Mouse (Mus musculus) intestine, embryonic 14.5 days (tissue): ENCODE results near the gene Slit3. TPM values are rescaled to one million over a fixed set of nuclear protein-coding genes. Genes with fewer than 3 reads are reported as not detected.
A peak's percentile ranks its signal among the peaks of the same experiment; 100 is the strongest.

Experiments used
- ATAC-seq: fragments of 200-750 bp; cut with Nextera tagmentation; replicated peaks from 2 replicates; pipeline ENCODE4 v1.8.0; 2017; ENCODE audit warnings: low read depth, moderate number of reproducible peaks, moderate TSS enrichment, moderate library complexity; ENCODE audit not compliant: low FRiP score, low TSS enrichment
- DNase-seq: peaks from one replicate; pipeline ENCODE4 v3.0.0-alpha.2; 2018; ENCODE audit warnings: low spot score
- H3K27ac ChIP-seq: fragments of 300-500 bp; sonication (generic); 2 replicates; pipeline ENCODE4 v1.5.1; 2014; ENCODE audit warnings: low read depth, mild to moderate bottlenecking, control low read depth
- H3K27me3 ChIP-seq: fragments of 300-500 bp; sonication (generic); replicated peaks from 2 replicates; pipeline ENCODE4 v1.6.1; 2014; ENCODE audit warnings: low read length, control low read depth; ENCODE audit not compliant: control insufficient read depth, insufficient read depth
- H3K36me3 ChIP-seq: fragments of 300-500 bp; sonication (generic); 2 replicates; pipeline ENCODE4 v1.6.1; 2014; ENCODE audit warnings: low read length, control low read depth; ENCODE audit not compliant: control insufficient read depth, insufficient read depth
- H3K4me1 ChIP-seq: fragments of 300-500 bp; sonication (generic); replicated peaks from 2 replicates; pipeline ENCODE4 v1.6.1; 2014; ENCODE audit warnings: low read length, control low read depth, mixed read lengths; ENCODE audit not compliant: control insufficient read depth, insufficient read depth
- H3K4me2 ChIP-seq: fragments of 300-500 bp; sonication (generic); 2 replicates; pipeline ENCODE4 v1.6.1; 2014; ENCODE audit warnings: low read length
- H3K4me3 ChIP-seq: fragments of 300-500 bp; sonication (generic); 2 replicates; pipeline ENCODE4 v1.5.1; 2014; ENCODE audit warnings: low read depth, low read length, control low read depth, mixed read lengths
- H3K9ac ChIP-seq: fragments of 300-500 bp; sonication (generic); 2 replicates; pipeline ENCODE4 v1.6.1; 2014; ENCODE audit warnings: mild to moderate bottlenecking, low read length
- H3K9me3 ChIP-seq: fragments of 300-500 bp; sonication (generic); 2 replicates; pipeline ENCODE4 v1.6.1; 2016; ENCODE audit warnings: low read length, control low read depth; ENCODE audit not compliant: control insufficient read depth
- WGBS: fragments of 180-500 bp; shearing (Covaris S2); extraction: QIAGEN DNeasy Blood & Tissue Kit; methylation state at CpG from one replicate; pipeline ENCODE4 v1.1.7; 2014; 5-methylcytosine and 5-hydroxymethylcytosine counted together
- polyA plus RNA-seq: library from polyadenylated mRNA; unstranded; fragments of >200 nt; fragmentation: Nextera tagmentation; extraction: Ambion mirVana; gene quantifications from 2 replicates; pipeline ENCODE4 v1.2.1, GENCODE M21; 2014

The Slit3 gene
- polyA plus RNA-seq, 1 experiment from 2014 or later: 27.6 TPM

GRCm38 (mm10) chr11:35582591-35582990, 461.6 kb downstream of the Slit3 start:
- Histone ChIP-seq H3K36me3 (peaks cover 7% of the 10 kb centered on the region; the same call in 1 of the 2 replicates), H3K4me3 (no peak overlapping the region), H3K4me2 (no peak overlapping the region), H3K27ac (peak overlapping the region; percentile 34; the same call in 1 of the 2 replicates), H3K9ac (no peak overlapping the region), H3K27me3 (no peaks in the 10 kb centered on the region), H3K9me3 (no peaks in the 10 kb centered on the region), H3K4me1 (no peaks in the 10 kb centered on the region; the same call in 1 of the 2 replicates)
- 68% methylated on average over 5 of the region's 5 CpGs for WGBS
- no peak for ATAC-seq
- no peak for DNase-seq

GRCm38 (mm10) chr11:35583633-35584032, 462.6 kb downstream of the Slit3 start:
- no peak for DNase-seq
- H3K27me3 ChIP-seq: no peaks in the 10 kb centered on the region
- H3K9me3 ChIP-seq: no peaks in the 10 kb centered on the region
- no peak overlapping the region for H3K4me3 ChIP-seq
- 87% methylated on average over 7 of the region's 7 CpGs for WGBS
- no peaks in the 10 kb centered on the region; the same call in 1 of the 2 replicates for H3K4me1 ChIP-seq
- H3K27ac ChIP-seq: no peak overlapping the region
- peaks cover 7% of the 10 kb centered on the region; the same call in 1 of the 2 replicates for H3K36me3 ChIP-seq
- no peak for ATAC-seq
- H3K9ac ChIP-seq: no peak overlapping the region
- H3K4me2 ChIP-seq: no peak overlapping the region

- DNase-seq: no peak
- WGBS: 51% methylated on average over 13 of the region's 13 CpGs
- Histone ChIP-seq H3K4me1 (no peaks in the 10 kb centered on the region; the same call in 1 of the 2 replicates), H3K27ac (no peak overlapping the region), H3K9me3 (no peaks in the 10 kb centered on the region), H3K4me3 (no peak overlapping the region), H3K9ac (no peak overlapping the region), H3K36me3 (no peaks in the 10 kb centered on the region; the same call in 1 of the 2 replicates), H3K27me3 (no peaks in the 10 kb centered on the region), H3K4me2 (no peak overlapping the region)
- peak; percentile 63; the same call in 1 of the 2 replicates for ATAC-seq
Measured at GRCm38 (mm10) chr11:35587174-35587959, 466.3 kb downstream of the Slit3 start.

- Histone ChIP-seq H3K36me3 (no peaks in the 10 kb centered on the region), H3K4me3 (no peak overlapping the region), H3K9ac (no peak overlapping the region), H3K27me3 (no peaks in the 10 kb centered on the region), H3K4me1 (no peaks in the 10 kb centered on the region; the same call in 1 of the 2 replicates), H3K27ac (no peak overlapping the region), H3K4me2 (no peak overlapping the region), H3K9me3 (no peaks in the 10 kb centered on the region)
- DNase-seq (no peak), ATAC-seq (no peak)
- WGBS: 85% methylated on average over 7 of the region's 7 CpGs
Measured at GRCm38 (mm10) chr11:35589892-35590291, 468.9 kb downstream of the Slit3 start.

- no peaks in the 10 kb centered on the region for H3K9me3 ChIP-seq
- H3K4me3 ChIP-seq: no peak overlapping the region
- no peaks in the 10 kb centered on the region for H3K36me3 ChIP-seq
- no peak overlapping the region for H3K4me2 ChIP-seq
- no peak overlapping the region for H3K9ac ChIP-seq
- H3K27me3 ChIP-seq: no peaks in the 10 kb centered on the region
- WGBS: 63% methylated on average over 14 of the region's 14 CpGs
- H3K27ac ChIP-seq: no peak overlapping the region
- DNase-seq: no peak
- no peaks in the 10 kb centered on the region for H3K4me1 ChIP-seq
- ATAC-seq: no peak
Measured at GRCm38 (mm10) chr11:35593146-35594034, 472.4 kb downstream of the Slit3 start.

GRCm38 (mm10) chr11:35596064-35596463, 475.0 kb downstream of the Slit3 start:
- no peak for DNase-seq
- H3K27me3 ChIP-seq: no peaks in the 10 kb centered on the region
- H3K4me1 ChIP-seq: no peaks in the 10 kb centered on the region
- no peaks in the 10 kb centered on the region for H3K9me3 ChIP-seq
- no peaks in the 10 kb centered on the region for H3K36me3 ChIP-seq
- ATAC-seq: no peak
- no peak overlapping the region for H3K9ac ChIP-seq
- no peak overlapping the region for H3K27ac ChIP-seq
- H3K4me2 ChIP-seq: no peak overlapping the region
- no peak overlapping the region for H3K4me3 ChIP-seq

- Histone ChIP-seq H3K4me2 (no peak overlapping the region), H3K27me3 (no peaks in the 10 kb centered on the region), H3K4me1 (peaks cover 17% of the 10 kb centered on the region), H3K4me3 (no peak overlapping the region), H3K9me3 (no peaks in the 10 kb centered on the region), H3K36me3 (no peaks in the 10 kb centered on the region), H3K27ac (no peak overlapping the region), H3K9ac (no peak overlapping the region)
- ATAC-seq (no peak), DNase-seq (no peak)
- WGBS: 87% methylated on average over 6 of the region's 6 CpGs
Measured at GRCm38 (mm10) chr11:35597882-35598281, 476.9 kb downstream of the Slit3 start.

- ATAC-seq (no peak), DNase-seq (no peak)
- Histone ChIP-seq H3K4me1 (peaks cover 17% of the 10 kb centered on the region), H3K4me3 (no peak overlapping the region), H3K27ac (no peak overlapping the region), H3K4me2 (no peak overlapping the region), H3K36me3 (no peaks in the 10 kb centered on the region), H3K9ac (no peak overlapping the region), H3K9me3 (no peaks in the 10 kb centered on the region), H3K27me3 (no peaks in the 10 kb centered on the region)
- 67% methylated on average over 7 of the region's 7 CpGs for WGBS
Measured at GRCm38 (mm10) chr11:35598732-35599131, 477.7 kb downstream of the Slit3 start.
